Mouse (Mus musculus): Measurements from ENCODE around the gene Zswim4. TPM values are rescaled to one million over a fixed set of nuclear protein-coding genes. Genes with fewer than 3 reads are reported as not detected.

The Zswim4 gene
- total and polyA plus RNA-seq, 2 experiments from 2014 or later, result 15.5 to 47.7 TPM

GRCm38 (mm10) chr8:84241821-84242220 lies 5.0 kb upstream of the Zswim4 start:
- H3K9me3 ChIP-seq (ENCODE audit: low read length), result no peaks in the 10 kb centered on the region
- H3K4me1 ChIP-seq (ENCODE audit: insufficient read depth), result no peaks in the 10 kb centered on the region
- TF ChIP-seq CTCF (IDR thresholded peaks at IDR 0.05; ENCODE audit: low read depth), result no peak
- H3K9ac ChIP-seq, result no peak overlapping the region
- H3K4me3 ChIP-seq (ENCODE audit: low read depth, low read length), result no peak overlapping the region
- H3K36me3 ChIP-seq (ENCODE audit: insufficient read depth), result peaks cover 33% of the 10 kb centered on the region
- H3K27ac ChIP-seq (ENCODE audit: low read depth, low read length), result no peak overlapping the region
- H3K27me3 ChIP-seq (ENCODE audit: insufficient read depth, low read length), result no peaks in the 10 kb centered on the region
- no peak for ATAC-seq
- no peak overlapping the region for H3K4me2 ChIP-seq (ENCODE audit: low read depth)
- WGBS, result 29% methylated on average over 2 of the region's 2 CpGs
- DNase-seq, result peak; percentile 28

- no peak for TF ChIP-seq CTCF (IDR thresholded peaks at IDR 0.05; ENCODE audit: low read depth)
- Histone ChIP-seq H3K9ac (no peak overlapping the region), H3K4me3 (ENCODE audit: low read depth, low read length) (no peak overlapping the region), H3K27ac (ENCODE audit: low read depth, low read length) (no peak overlapping the region), H3K4me1 (ENCODE audit: insufficient read depth) (no peaks in the 10 kb centered on the region; the same call in 1 of the 2 replicates), H3K27me3 (ENCODE audit: insufficient read depth, low read length) (no peaks in the 10 kb centered on the region), H3K4me2 (ENCODE audit: low read depth) (no peak overlapping the region), H3K9me3 (ENCODE audit: low read length) (no peaks in the 10 kb centered on the region), H3K36me3 (ENCODE audit: insufficient read depth) (peaks cover 28% of the 10 kb centered on the region)
- ATAC-seq, result no peak
- WGBS, result 54% methylated on average over 6 of the region's 6 CpGs
- DNase-seq, result no peak
These were observed 4.3 kb upstream of the Zswim4 start for GRCm38 (mm10) chr8:84241167-84241566.

GRCm38 (mm10) chr8:84237542-84238229 lies 831 bp upstream of the Zswim4 start:
- Histone ChIP-seq H3K9me3 (ENCODE audit: low read length) (no peaks in the 10 kb centered on the region), H3K4me1 (ENCODE audit: insufficient read depth) (peaks cover 10% of the 10 kb centered on the region), H3K4me3 (ENCODE audit: low read depth, low read length) (peak overlapping the region; percentile 93), H3K27me3 (ENCODE audit: insufficient read depth, low read length) (no peaks in the 10 kb centered on the region), H3K36me3 (ENCODE audit: insufficient read depth) (peaks cover 18% of the 10 kb centered on the region), H3K27ac (ENCODE audit: low read depth, low read length) (peak overlapping the region; percentile 76), H3K9ac (peak overlapping the region; percentile 51), H3K4me2 (ENCODE audit: low read depth) (peak overlapping the region; percentile 77)
- WGBS, result 15% methylated on average over 19 of the region's 19 CpGs
- no peak for TF ChIP-seq CTCF (IDR thresholded peaks at IDR 0.05; ENCODE audit: low read depth)
- ATAC-seq (no peak), DNase-seq (peak; percentile 8)

- ATAC-seq (peak; percentile 11), DNase-seq (peak; percentile 17)
- no peaks in the 10 kb centered on the region for H3K27me3 ChIP-seq (ENCODE audit: insufficient read depth, low read length)
- H3K9ac ChIP-seq, result peak overlapping the region; percentile 91
- H3K4me3 ChIP-seq (ENCODE audit: low read depth, low read length), result peak overlapping the region; percentile 93
- no peak for TF ChIP-seq CTCF (IDR thresholded peaks at IDR 0.05; ENCODE audit: low read depth)
- H3K36me3 ChIP-seq (ENCODE audit: insufficient read depth), result peaks cover 28% of the 10 kb centered on the region
- peak overlapping the region; percentile 79 for H3K4me2 ChIP-seq (ENCODE audit: low read depth)
- peak overlapping the region; percentile 74 for H3K27ac ChIP-seq (ENCODE audit: low read depth, low read length)
- H3K9me3 ChIP-seq (ENCODE audit: low read length), result no peaks in the 10 kb centered on the region
- WGBS, result under 1% methylated on average over 17 of the region's 30 CpGs
- peaks cover 10% of the 10 kb centered on the region for H3K4me1 ChIP-seq (ENCODE audit: insufficient read depth)
These were observed 351 bp downstream of the Zswim4 start for GRCm38 (mm10) chr8:84236410-84236997.

GRCm38 (mm10) chr8:84235746-84236409 lies 977 bp downstream of the Zswim4 start:
- 28% methylated on average over 10 of the region's 10 CpGs for WGBS
- ATAC-seq, result no peak

GRCm38 (mm10) chr8:84233055-84233454 lies 3.8 kb downstream of the Zswim4 start:
- H3K4me2 ChIP-seq (ENCODE audit: low read depth), result no peak overlapping the region
- WGBS, result 94% methylated on average over 2 of the region's 2 CpGs
- TF ChIP-seq CTCF (IDR thresholded peaks at IDR 0.05; ENCODE audit: low read depth), result no peak
- no peaks in the 10 kb centered on the region for H3K27me3 ChIP-seq (ENCODE audit: insufficient read depth, low read length)
- DNase-seq (no peak), ATAC-seq (no peak)
- H3K4me3 ChIP-seq (ENCODE audit: low read depth, low read length), result no peak overlapping the region
- H3K4me1 ChIP-seq (ENCODE audit: insufficient read depth), result peaks cover 10% of the 10 kb centered on the region
- peaks cover 61% of the 10 kb centered on the region for H3K36me3 ChIP-seq (ENCODE audit: insufficient read depth)
- H3K9ac ChIP-seq, result no peak overlapping the region
- H3K9me3 ChIP-seq (ENCODE audit: low read length), result no peaks in the 10 kb centered on the region
- no peak overlapping the region for H3K27ac ChIP-seq (ENCODE audit: low read depth, low read length)

More at GRCm38 (mm10) chr8:84235746-84236409, 977 bp downstream of the Zswim4 start:
- no peak for DNase-seq
- no peak overlapping the region for H3K27ac ChIP-seq (ENCODE audit: low read depth, low read length)
- peaks cover 10% of the 10 kb centered on the region for H3K4me1 ChIP-seq (ENCODE audit: insufficient read depth)
- peak overlapping the region; percentile 91 for H3K9ac ChIP-seq
- H3K36me3 ChIP-seq (ENCODE audit: insufficient read depth), result peaks cover 34% of the 10 kb centered on the region
- H3K4me2 ChIP-seq (ENCODE audit: low read depth), result peak overlapping the region; percentile 79
- no peak for TF ChIP-seq CTCF (IDR thresholded peaks at IDR 0.05; ENCODE audit: low read depth)
- no peaks in the 10 kb centered on the region for H3K27me3 ChIP-seq (ENCODE audit: insufficient read depth, low read length)
- H3K9me3 ChIP-seq (ENCODE audit: low read length), result no peaks in the 10 kb centered on the region
- H3K4me3 ChIP-seq (ENCODE audit: low read depth, low read length), result peak overlapping the region; percentile 93

GRCm38 (mm10) chr8:84230735-84231134 lies 6.1 kb downstream of the Zswim4 start:
- Histone ChIP-seq H3K9ac (no peak overlapping the region), H3K4me3 (ENCODE audit: low read depth, low read length) (no peak overlapping the region), H3K27me3 (ENCODE audit: insufficient read depth, low read length) (no peaks in the 10 kb centered on the region), H3K4me2 (ENCODE audit: low read depth) (no peak overlapping the region), H3K4me1 (ENCODE audit: insufficient read depth) (peaks cover 7% of the 10 kb centered on the region), H3K36me3 (ENCODE audit: insufficient read depth) (peaks cover 83% of the 10 kb centered on the region), H3K9me3 (ENCODE audit: low read length) (no peaks in the 10 kb centered on the region), H3K27ac (ENCODE audit: low read depth, low read length) (no peak overlapping the region)
- WGBS, result 82% methylated on average over 17 of the region's 17 CpGs
- DNase-seq, result no peak
- no peak for ATAC-seq
- peak; percentile 43 for TF ChIP-seq CTCF (IDR thresholded peaks at IDR 0.05; ENCODE audit: low read depth)

Data from forebrain, postnatal 0 days (tissue).